Mouse (Mus musculus) midbrain, postnatal 0 days (tissue): Measurements from ENCODE around the gene Aspdh. TPM values are rescaled to one million over a fixed set of nuclear protein-coding genes. Genes with fewer than 3 reads are reported as not detected.
A peak's percentile ranks its signal among the peaks of the same experiment; 100 is the strongest.

Source experiments
- ATAC-seq: fragments of 200-750 bp; cut with Nextera tagmentation; 2 replicates; pipeline ENCODE4 v1.8.0; 2017; ENCODE audit warnings: moderate number of reproducible peaks, mild to moderate bottlenecking, moderate TSS enrichment, moderate library complexity; ENCODE audit not compliant: low FRiP score
- DNase-seq: peaks from one replicate; pipeline ENCODE4 v3.0.0-alpha.2; 2015; ENCODE audit warnings: low spot score
- H3K27ac ChIP-seq: fragments of 300-500 bp; sonication (generic); 2 replicates; pipeline ENCODE4 v1.5.1; 2014; ENCODE audit warnings: low read depth, mild to moderate bottlenecking, low read length, mixed read lengths
- H3K27me3 ChIP-seq: fragments of 300-500 bp; sonication (generic); 2 replicates; pipeline ENCODE4 v1.6.1; 2014; ENCODE audit warnings: low read length, control low read depth, mixed read lengths; ENCODE audit not compliant: insufficient read depth
- H3K36me3 ChIP-seq: fragments of 300-500 bp; sonication (generic); 2 replicates; pipeline ENCODE4 v1.6.1; 2014; ENCODE audit warnings: low read length, control low read depth, mixed read lengths; ENCODE audit not compliant: insufficient read depth
- H3K4me1 ChIP-seq: fragments of 300-500 bp; sonication (generic); 2 replicates; pipeline ENCODE4 v1.6.1; 2014; ENCODE audit warnings: mild to moderate bottlenecking, control low read depth, antibody characterized with exemption, low read length, mixed read lengths; ENCODE audit not compliant: insufficient read depth
- H3K4me2 ChIP-seq: fragments of 300-500 bp; sonication (generic); 2 replicates; pipeline ENCODE4 v1.6.1; 2014; ENCODE audit warnings: low read depth, mild to moderate bottlenecking, low read length, mixed read lengths; ENCODE audit not compliant: poor library complexity, severe bottlenecking
- H3K4me3 ChIP-seq: fragments of 300-500 bp; sonication (generic); 2 replicates; pipeline ENCODE4 v1.5.1; 2014; ENCODE audit warnings: low read depth, mild to moderate bottlenecking, low read length, moderate library complexity
- H3K9ac ChIP-seq: fragments of 300-500 bp; sonication (generic); replicated peaks from 2 replicates; pipeline ENCODE4 v1.6.1; 2014; ENCODE audit warnings: mild to moderate bottlenecking, low read length, moderate library complexity, mixed read lengths; ENCODE audit not compliant: poor library complexity, severe bottlenecking
- H3K9me3 ChIP-seq: fragments of 300-500 bp; sonication (generic); 2 replicates; pipeline ENCODE4 v1.6.1; 2016; ENCODE audit warnings: low read length, control low read depth
- CTCF ChIP-seq: IDR thresholded peaks from 2 replicates; pipeline ENCODE4 v1.5.1; 2016; ENCODE audit warnings: antibody characterized with exemption, mild to moderate bottlenecking
- WGBS: fragments of 180-500 bp; shearing (Covaris S2); extraction: QIAGEN DNeasy Blood & Tissue Kit; methylation state at CpG from one replicate; pipeline ENCODE4 v1.1.7; 2014; 5-methylcytosine and 5-hydroxymethylcytosine counted together
- polyA plus RNA-seq: library from polyadenylated mRNA; unstranded; fragments of >200 nt; fragmentation: Nextera tagmentation; extraction: Ambion mirVana; gene quantifications from 2 replicates; pipeline ENCODE4 v1.2.1, GENCODE M21; 2015
- total RNA-seq: library from RNA; depleted of rRNA; stranded (reverse); fragments of >200 nt; gene quantifications from 2 replicates; pipeline ENCODE4 v1.2.3, GENCODE M21; 2014

Gene Aspdh
- total and polyA plus RNA-seq, 2 experiments from 2014 or later: 3.7 to 11.8 TPM

DNA sequence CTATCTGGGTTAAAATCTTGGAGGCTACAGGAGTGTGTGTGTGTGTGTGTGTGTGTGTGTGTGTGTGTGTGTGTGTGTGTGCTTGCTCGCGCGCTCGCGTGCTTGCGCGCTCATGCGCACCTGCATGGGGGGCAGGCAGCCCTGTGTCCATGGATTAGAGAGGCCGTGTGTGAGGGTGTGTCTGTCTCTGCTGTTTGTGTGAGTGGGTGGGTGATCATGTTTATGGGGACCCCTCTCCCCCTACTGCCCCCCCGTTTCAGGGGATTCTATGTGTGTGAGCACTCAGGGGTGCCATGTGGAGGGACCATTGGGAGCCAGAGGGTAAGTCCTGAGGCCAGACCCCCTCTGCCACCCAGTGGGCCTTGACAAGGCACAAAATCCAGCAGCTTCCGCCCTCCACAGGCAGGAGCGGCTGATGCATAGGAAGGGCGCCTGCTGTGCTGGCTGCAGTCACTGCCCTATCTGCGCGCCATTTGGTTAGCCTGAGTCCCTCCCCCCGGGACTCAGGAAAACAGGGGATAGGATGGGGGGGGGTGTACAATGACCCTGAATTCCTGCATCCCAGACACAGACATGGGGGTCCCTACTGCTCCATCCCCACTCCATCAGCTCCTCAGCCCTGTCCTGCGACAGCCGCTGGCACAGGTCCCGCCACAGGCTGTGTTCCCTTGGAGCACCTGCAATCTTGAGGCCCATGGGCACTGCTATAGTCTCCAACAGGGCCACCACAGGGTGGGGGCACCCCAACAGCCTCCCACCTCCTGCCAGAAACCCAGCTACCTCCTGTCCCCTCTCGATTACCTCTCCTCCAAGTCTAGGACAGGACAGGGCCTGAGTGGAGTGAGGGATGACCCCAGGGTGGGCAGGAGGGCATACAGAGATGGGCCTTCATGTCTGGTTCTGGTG is 21.7 kb upstream of the Aspdh start:
- peak; percentile 67 for TF ChIP-seq CTCF
- Histone ChIP-seq H3K4me1 (peaks cover 23% of the 10 kb centered on the region), H3K9me3 (no peaks in the 10 kb centered on the region), H3K27ac (peak overlapping the region; percentile 99), H3K4me3 (peak overlapping the region; percentile 77), H3K9ac (peak overlapping the region; percentile 100), H3K36me3 (peaks cover 25% of the 10 kb centered on the region), H3K27me3 (no peaks in the 10 kb centered on the region), H3K4me2 (peak overlapping the region; percentile 86)
- WGBS: 3% methylated on average over 20 of the region's 20 CpGs
- DNase-seq: peak; percentile 81
- ATAC-seq: peak; percentile 44

DNA sequence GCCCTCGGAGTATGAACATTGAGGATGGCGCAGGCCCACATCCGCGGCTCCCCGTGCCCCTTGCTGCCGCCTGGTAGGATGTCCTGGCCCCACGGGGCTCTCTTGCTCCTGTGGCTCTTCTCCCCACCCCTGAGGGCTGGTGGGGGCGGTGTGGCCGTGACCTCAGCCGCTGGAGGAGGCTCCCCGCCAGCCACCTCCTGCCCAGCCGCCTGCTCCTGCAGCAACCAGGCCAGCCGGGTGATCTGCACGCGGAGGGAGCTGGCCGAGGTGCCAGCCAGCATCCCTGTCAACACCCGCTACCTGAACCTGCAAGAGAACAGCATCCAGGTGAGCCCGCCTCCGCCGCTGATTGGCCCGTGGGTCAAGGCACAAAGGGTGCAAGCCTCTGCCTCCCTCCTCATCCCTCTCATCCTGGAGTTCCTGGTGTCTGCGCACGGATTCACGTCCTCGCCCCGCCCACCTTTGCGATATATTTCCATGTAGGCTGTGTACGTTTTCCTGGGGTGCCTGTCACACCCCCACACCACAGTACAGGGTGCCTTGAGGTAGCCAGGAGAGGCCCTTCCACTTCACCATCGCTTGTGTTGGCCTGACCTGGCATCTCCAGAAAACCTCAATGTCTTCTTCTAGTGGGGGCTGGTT is 20.2 kb upstream of the Aspdh start:
- no peak for ATAC-seq
- H3K36me3 ChIP-seq: peaks cover 32% of the 10 kb centered on the region

DNA sequence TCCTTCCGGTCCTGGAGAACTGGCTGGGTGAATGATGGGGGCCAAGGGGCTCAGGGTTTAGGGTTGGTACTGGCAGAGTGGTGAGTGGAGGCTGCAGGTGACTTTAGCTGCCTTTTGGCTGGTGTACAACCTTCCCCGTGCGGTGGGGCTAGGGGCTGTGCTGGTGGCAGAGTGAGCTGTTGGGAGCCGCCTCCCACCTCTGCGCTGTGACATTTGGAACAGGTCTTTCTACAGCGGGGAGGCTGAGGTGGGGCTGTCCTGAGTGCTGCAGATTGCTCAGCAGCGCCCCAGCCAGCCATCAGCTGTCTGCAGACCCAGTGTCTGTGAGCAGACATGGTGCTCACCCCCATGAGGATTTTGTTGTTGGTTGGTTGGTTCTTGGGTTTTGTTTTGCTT is 19.7 kb upstream of the Aspdh start:
- no peak for TF ChIP-seq CTCF
- no peak overlapping the region for H3K27ac ChIP-seq
- H3K27me3 ChIP-seq: no peaks in the 10 kb centered on the region
- H3K9ac ChIP-seq: peak overlapping the region; percentile 100; the same call in 1 of the 2 replicates
- H3K9me3 ChIP-seq: no peaks in the 10 kb centered on the region
- peak overlapping the region; percentile 86 for H3K4me2 ChIP-seq
- ATAC-seq (no peak), DNase-seq (no peak)
- WGBS: 37% methylated on average over 7 of the region's 7 CpGs
- peak overlapping the region; percentile 77 for H3K4me3 ChIP-seq
- H3K4me1 ChIP-seq: peaks cover 23% of the 10 kb centered on the region
- H3K36me3 ChIP-seq: peaks cover 32% of the 10 kb centered on the region

More for the DNA sequence above, 20.2 kb upstream of the Aspdh start:
- H3K4me1 ChIP-seq: peaks cover 23% of the 10 kb centered on the region
- H3K9me3 ChIP-seq: no peaks in the 10 kb centered on the region
- TF ChIP-seq CTCF: no peak
- peak overlapping the region; percentile 43; the same call in 1 of the 2 replicates for H3K27ac ChIP-seq
- peak overlapping the region; percentile 86 for H3K4me2 ChIP-seq
- 36% methylated on average over 26 of the region's 29 CpGs for WGBS
- H3K27me3 ChIP-seq: no peaks in the 10 kb centered on the region
- peak overlapping the region; percentile 77 for H3K4me3 ChIP-seq
- DNase-seq: no peak
- peak overlapping the region; percentile 100; the same call in 1 of the 2 replicates for H3K9ac ChIP-seq

DNA sequence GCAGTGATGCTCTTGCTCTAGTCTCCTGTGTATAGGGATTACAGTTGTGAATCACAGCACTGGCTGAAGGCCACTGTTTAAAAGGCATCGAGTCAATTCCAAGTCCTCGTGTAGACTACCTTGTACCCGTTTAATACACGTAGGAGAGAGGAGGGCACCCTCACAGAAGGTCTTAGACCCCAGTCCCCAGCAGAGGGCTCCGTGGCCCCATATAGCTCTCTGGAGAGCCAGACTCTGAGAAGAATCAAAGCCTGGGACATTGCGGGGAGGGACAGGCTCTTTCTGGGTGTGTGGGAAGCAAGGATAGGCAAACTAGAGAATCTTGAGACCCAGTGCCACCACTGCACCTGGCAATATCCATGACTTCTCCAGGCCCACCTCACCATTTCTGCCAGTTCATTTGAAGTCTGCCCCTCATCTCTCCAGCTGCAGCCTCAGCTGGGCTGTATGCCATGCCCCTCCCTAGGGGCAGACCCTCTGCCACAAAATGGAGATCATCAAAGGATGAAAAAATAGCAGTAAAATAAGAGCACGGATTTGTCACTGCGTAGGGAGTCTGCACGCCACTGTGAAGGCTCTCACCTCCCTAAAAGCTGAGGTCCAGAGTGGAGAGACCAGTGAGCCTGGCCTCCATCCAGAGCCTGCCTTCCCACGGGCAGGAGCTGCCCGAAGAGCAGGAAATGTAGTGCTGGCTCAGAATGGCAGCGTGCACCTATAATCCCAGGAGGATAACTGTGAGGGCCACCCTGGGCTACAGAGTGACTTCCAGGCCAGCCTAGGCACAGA is 18.9 kb upstream of the Aspdh start:
- H3K4me1 ChIP-seq: peaks cover 20% of the 10 kb centered on the region
- H3K4me2 ChIP-seq: peak overlapping the region; percentile 86
- H3K9me3 ChIP-seq: no peaks in the 10 kb centered on the region
- 33% methylated on average over 12 of the region's 12 CpGs for WGBS
- 0 out of 2 replicates have a peak overlapping the region, but pooled peaks have one; percentile 1 for H3K4me3 ChIP-seq
- 0 out of 2 replicates have a peak overlapping the region, but pooled peaks have one; percentile 32 for H3K27ac ChIP-seq
- H3K36me3 ChIP-seq: peaks cover 32% of the 10 kb centered on the region
- H3K27me3 ChIP-seq: no peaks in the 10 kb centered on the region
- DNase-seq: no peak
- H3K9ac ChIP-seq: peak overlapping the region; percentile 15; the same call in 1 of the 2 replicates
- no peak for ATAC-seq
- TF ChIP-seq CTCF: peak; percentile 30; the same call in 1 of the 2 replicates

DNA sequence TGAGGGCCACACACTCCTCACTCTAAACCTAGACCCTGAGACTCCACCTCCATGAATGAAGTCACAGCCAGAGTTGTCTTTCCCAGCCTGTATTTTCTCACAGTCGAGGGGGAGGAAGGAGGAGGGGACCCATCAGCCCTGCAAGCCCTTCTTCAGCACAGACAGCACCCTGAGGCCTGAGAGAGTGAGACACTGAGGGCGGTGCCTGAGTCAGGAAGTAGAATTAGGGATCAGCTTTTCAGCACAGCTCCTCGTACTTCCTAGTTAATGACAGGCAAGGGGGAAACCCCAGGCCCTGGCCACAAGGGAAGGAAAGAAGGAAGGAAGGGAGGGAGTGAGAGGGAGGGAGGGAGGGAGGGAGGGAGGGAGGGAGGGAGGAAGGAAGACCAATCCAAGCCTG is 11.9 kb upstream of the Aspdh start:
- H3K4me2 ChIP-seq: no peak overlapping the region
- H3K27me3 ChIP-seq: no peaks in the 10 kb centered on the region
- H3K4me3 ChIP-seq: no peak overlapping the region
- peaks cover 4% of the 10 kb centered on the region; the same call in 1 of the 2 replicates for H3K4me1 ChIP-seq
- ATAC-seq (no peak), DNase-seq (no peak)
- WGBS: 10% methylated on average over 3 of the region's 3 CpGs
- peaks cover 35% of the 10 kb centered on the region for H3K36me3 ChIP-seq
- no peak overlapping the region for H3K27ac ChIP-seq
- TF ChIP-seq CTCF: no peak
- no peak overlapping the region for H3K9ac ChIP-seq
- H3K9me3 ChIP-seq: no peaks in the 10 kb centered on the region
